Mouse (Mus musculus) neutrophil, adult 5-6 weeks (primary cell): ENCODE measurements around the gene Mum1l1. TPM values are rescaled to one million over a fixed set of nuclear protein-coding genes. Genes with fewer than 3 reads are reported as not detected.
"Not testable (repeated sequence)": the region's sequence is repeated elsewhere in the genome, so short reads cannot be mapped to it uniquely, and the experiment has no call there.

Source experiments
- ATAC-seq: fragments of 151-379, 151-347 bp; 2 replicates; pipeline ENCODE4 v1.8.0; 2017; ENCODE audit warnings: mild to moderate bottlenecking, moderate TSS enrichment; ENCODE audit not compliant: insufficient number of reproducible peaks, poor library complexity, low FRiP score, severe bottlenecking; ENCODE audit errors: extremely low read depth
- total RNA-seq: library from RNA; stranded (forward); fragments of 200-1000 nt; gene quantifications from 2 replicates; pipeline ENCODE4 v1.2.3, GENCODE M21; 2017

The Mum1l1 gene
- 0.12 TPM in 1 of 2 replicates, not detected in the other for total RNA-seq

- ATAC-seq: no peak
Observed at GRCm38 (mm10) chrX:139209829-139210225, at the start of gene Mum1l1. Gene Mum1l1 (plus strand): TSS chrX:139210042.

- ATAC-seq: no peak
Observed at GRCm38 (mm10) chrX:139178928-139179327, 30.9 kb upstream of the Mum1l1 start, which contains the start of gene 4933428M09Rik. Gene 4933428M09Rik (plus strand): TSS chrX:139179228.

- ATAC-seq: not testable (repeated sequence)
Observed at GRCm38 (mm10) chrX:139191506-139191905, 18.3 kb upstream of the Mum1l1 start.

GRCm38 (mm10) chrX:139194572-139195279 is 15.1 kb upstream of the Mum1l1 start:
- ATAC-seq: no peak

GRCm38 (mm10) chrX:139209191-139209828 is 532 bp upstream of the Mum1l1 start:
- not testable (repeated sequence) for ATAC-seq

- no peak for ATAC-seq
Observed at GRCm38 (mm10) chrX:139214765-139215164, 4.9 kb downstream of the Mum1l1 start.

GRCm38 (mm10) chrX:139216409-139216808 is 6.6 kb downstream of the Mum1l1 start:
- ATAC-seq: no peak

- no peak for ATAC-seq
Observed at GRCm38 (mm10) chrX:139216991-139217593, 7.2 kb downstream of the Mum1l1 start.

GRCm38 (mm10) chrX:139217776-139218175 is 7.9 kb downstream of the Mum1l1 start:
- ATAC-seq: no peak

- no peak for ATAC-seq
Observed at GRCm38 (mm10) chrX:139219017-139219416, 9.2 kb downstream of the Mum1l1 start.

GRCm38 (mm10) chrX:139220830-139221229 is 11.0 kb downstream of the Mum1l1 start:
- no peak for ATAC-seq

GRCm38 (mm10) chrX:139221893-139222292 is 12.1 kb downstream of the Mum1l1 start:
- no peak for ATAC-seq

GRCm38 (mm10) chrX:139231143-139231542 is 21.3 kb downstream of the Mum1l1 start:
- ATAC-seq: no peak

- ATAC-seq: no peak
Observed at GRCm38 (mm10) chrX:139247294-139247693, 37.5 kb downstream of the Mum1l1 start.

GRCm38 (mm10) chrX:139257072-139257471 is 47.2 kb downstream of the Mum1l1 start:
- no peak for ATAC-seq

GRCm38 (mm10) chrX:139281966-139282365 is 72.1 kb downstream of the Mum1l1 start:
- no peak for ATAC-seq
